Mouse (Mus musculus): ENCODE measurements around the gene Npy4r. TPM values are rescaled to one million over a fixed set of nuclear protein-coding genes. Genes with fewer than 3 reads are reported as not detected.

Gene Npy4r
- total RNA-seq (2021), result not detected

DNA sequence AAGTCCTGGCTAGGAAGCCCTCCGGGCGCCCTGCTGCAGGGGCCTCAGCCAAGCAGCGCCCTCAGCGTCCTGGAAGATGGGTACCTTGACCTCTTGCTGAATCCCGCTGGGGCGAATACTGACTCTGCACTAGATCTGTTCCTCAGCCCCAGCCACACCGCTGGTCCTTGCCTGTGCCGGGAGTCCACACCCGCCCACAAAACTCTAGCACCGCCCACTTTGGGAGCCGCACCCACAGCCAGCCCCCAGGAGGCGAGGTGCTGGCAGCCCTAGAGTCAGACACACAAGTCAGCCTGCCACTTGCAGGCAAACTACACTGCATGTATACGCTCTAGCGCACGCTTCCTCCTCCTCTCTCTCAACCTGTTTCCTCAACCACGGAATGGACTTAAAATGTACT lies at the start of gene Npy4r:
Gene Npy4r (minus strand): TSS at position 148 of the 400 bp plus-strand sequence.
- peak in 1 of 2 experiments; percentile 12 for DNase-seq (ENCODE audit: low spot score in 2 of 2)
- intact Hi-C loops (cut with DNase I), result no loop called here

DNA sequence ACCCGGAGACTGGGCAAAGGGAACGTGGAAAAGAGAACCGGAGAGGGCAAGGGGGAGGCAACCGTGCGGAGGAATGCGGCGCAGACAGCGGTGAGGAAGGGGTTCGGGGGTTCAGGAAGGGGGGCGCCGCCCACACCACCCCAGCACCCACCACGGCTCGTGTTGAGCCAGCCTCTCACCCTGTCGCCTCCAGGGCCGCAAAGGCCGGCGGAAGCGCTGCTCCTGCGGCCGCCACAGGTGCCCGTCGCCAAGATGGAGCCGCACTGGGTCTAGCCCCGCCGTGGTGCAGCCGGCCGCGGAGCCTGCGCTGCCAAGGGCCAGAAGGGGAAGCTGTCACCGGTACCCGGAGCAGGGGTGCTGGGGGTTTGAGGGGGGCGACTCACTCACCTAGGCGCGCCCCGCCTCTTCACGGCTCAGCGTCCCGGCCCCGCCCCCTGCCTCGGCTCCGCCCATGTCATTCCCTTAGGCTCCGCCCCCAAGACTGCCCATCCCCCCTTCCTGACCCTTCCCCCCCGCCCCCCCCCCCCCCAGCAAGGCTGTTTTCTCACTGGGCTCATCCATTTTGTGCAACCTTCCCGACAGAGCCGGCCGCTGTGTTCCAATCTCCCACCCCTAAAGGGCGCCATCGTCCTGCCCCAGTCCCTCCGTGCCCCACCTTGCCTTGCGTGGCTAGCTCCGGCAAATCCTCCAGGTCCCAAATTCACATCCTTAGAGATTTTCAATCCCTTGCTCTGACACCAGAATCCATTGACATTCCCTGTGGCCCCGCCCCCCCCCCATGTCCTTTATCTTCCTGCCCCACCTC lies 49.1 kb upstream of the Npy4r start, which contains the start of gene Gprin2:
Gene Gprin2 (minus strand): TSS at position 423 of the 805 bp plus-strand sequence.
- no peak for DNase-seq (ENCODE audit: low spot score in 2 of 2)
- intact Hi-C loops (cut with DNase I), result no loop called here

DNA sequence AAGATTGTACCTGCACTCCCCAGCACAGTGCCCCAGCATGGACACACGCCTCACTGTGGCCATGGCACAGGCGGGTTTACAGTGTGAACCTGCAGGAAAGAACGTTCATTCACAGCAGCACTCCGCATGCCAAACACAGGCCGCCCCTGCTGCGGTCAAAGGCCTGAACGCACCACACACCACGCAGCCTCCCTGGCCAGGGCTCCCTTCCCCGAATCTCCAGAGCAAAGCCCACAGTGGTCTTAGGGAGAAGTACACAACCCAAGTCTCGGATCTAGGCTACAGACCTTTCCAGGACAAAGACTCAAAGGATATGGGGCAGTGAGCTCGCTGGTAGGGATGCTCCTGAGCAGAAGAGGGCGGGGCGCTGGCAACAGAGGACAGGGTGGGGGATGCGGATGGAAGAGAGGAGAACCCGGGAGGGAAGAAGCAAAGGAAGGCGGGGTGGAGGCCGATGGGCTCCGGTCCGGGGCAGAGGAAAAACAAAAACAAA lies 48.5 kb upstream of the Npy4r start:
- intact Hi-C loops (cut with DNase I), result no loop called here
- DNase-seq (ENCODE audit: low spot score in 2 of 2), result peak in 1 of 2 experiments; percentile 14

DNA sequence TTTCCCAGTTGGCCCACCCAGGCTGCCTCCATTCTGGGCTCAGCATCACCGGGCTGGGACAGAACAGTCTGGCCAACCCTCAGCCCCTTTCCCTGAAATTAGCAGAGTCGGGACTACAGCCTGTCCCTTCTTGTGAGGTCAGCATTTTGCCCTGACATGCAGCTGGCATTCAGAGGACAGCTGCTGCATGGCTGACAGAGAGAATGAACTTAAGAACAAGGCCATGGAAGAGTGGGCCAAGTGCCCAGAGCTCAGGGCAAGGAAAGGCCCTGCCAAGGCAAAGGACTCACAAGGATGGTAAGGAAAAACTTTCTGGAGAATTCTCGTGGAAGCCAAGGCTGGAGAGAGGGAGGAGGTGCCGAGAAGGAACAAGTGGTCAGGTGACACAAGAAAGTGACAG lies 44.4 kb upstream of the Npy4r start:
- no peak for DNase-seq (ENCODE audit: low spot score in 2 of 2)
- intact Hi-C loops (cut with DNase I), result no loop called here

DNA sequence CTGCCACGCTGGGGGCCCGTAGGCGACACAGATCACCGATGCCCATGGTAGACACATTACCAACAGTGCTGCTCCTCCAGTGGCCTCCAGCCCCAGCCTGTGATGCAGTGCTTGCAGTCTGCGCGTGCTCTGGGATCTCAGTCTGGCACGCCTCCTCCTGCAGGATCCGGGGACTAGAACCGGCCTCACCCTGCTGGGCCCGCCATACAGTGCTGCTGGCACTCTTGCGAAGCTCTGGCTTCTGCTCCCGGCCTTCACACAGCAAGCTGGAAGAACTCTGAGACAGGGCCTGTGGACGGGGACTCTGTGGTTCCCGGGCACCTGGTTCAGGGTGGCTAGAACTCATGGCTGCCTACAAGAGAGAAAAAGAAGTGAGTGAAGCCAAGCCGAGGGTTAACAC lies 43.2 kb upstream of the Npy4r start:
- no peak for DNase-seq (ENCODE audit: low spot score in 2 of 2)
- intact Hi-C loops (cut with DNase I), result no loop called here

DNA sequence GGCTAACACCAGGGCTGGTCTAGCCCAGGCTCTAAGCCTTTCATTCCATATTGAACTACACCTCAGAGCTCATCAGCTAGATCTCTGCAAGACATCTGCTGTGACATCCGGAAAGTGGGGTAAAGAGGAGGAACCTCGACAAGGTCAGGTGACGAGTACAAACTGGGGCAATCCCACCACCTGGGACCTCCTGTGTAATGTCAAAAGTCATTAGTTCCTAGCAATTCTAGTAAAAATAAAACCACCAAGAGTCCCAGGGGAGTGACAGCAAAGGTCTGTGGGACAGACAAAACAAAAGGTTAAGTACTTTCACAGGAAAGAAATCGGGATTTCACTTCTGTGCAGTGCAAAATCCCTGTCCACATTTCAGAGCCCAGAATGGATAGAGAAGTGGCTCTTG lies 41.6 kb upstream of the Npy4r start:
- intact Hi-C loops (cut with DNase I), result no loop called here
- no peak for DNase-seq (ENCODE audit: low spot score in 2 of 2)

DNA sequence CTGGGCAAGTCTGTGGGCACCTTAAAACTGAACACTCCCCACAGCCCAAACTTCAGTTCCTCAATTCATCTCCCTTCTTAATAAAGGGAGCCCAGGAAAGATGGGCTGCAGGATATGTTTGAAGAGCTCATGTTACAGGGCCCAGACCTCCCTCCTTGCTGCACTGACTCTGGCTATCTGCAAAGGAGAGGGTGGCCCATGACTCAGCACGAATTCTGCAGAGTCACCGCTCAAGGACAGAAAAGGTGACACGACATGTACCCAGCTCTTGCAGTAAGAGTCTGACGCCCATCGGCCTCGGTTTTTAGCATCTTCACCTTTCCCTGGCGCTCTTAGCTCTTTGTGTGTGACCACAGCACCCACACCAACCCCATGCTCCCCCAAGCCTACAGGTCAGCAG lies 38.1 kb upstream of the Npy4r start:
- DNase-seq (ENCODE audit: low spot score in 2 of 2), result no peak
- intact Hi-C loops (cut with DNase I), result no loop called here

DNA sequence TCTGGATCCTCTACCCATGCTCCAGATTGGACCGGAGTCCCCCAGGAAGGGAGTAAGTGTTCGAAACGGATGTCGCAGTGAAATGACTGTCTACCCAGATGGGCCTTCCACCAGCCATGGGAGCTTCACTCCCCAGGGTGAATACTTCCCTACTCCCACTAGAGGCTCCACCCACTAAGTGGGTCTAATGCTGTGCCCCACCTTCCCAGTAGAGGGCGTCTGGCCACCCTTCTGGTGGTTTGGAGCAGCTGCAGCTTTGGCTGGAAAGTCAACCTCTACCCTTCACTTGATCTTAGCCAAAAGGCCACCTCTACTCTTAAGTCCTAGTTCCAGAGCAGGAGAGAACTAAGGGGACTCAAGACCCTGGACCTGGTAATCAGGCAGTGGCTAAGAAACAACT lies 36.3 kb upstream of the Npy4r start:
- intact Hi-C loops (cut with DNase I), result no loop called here
- no peak for DNase-seq (ENCODE audit: low spot score in 2 of 2)

DNA sequence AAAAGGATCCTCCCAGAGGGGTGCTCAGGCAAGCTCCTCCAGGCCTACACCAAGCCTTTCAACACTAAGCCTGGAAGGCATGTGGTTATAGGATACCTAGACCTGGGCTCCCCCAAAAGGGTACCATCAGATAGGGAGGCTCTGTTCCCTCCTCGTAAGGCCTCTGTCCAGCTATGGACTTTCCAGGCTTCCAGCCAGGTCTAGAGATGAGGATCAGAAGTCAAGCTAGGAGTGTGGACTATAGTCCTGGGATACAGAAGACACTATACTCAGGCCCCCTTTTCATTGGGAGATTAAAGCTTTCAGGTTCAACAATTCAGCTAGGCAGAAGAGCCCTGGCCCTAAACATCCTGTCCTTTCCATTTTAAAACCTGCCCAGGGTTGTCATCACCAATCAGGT lies 30.8 kb upstream of the Npy4r start:
- no peak for DNase-seq (ENCODE audit: low spot score in 2 of 2)

DNA sequence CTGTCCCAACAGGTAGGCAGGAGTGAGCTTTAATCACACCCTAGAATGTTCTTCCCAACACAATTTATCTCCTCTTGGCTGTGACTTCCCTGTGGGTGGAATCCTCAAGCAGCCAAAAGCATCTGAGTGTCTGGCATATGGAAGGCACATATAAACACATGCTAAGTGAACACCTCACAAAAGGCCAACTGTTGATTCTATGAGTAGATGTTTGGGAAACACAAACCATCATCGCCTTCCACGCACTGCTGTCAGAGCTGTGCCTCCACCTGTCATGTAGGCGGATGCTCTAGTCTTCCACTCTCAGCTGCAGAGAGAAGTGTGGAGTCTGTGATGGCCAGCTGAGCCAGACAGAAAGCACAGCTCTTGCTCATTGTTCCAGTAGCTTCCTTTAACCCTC lies 27.1 kb upstream of the Npy4r start:
- DNase-seq (ENCODE audit: low spot score in 2 of 2), result peak; percentile 71 to 78
- intact Hi-C loops (cut with DNase I), result no loop called here

More for the DNA sequence above, 30.8 kb upstream of the Npy4r start:
- intact Hi-C loops (cut with DNase I), result no loop called here

DNA sequence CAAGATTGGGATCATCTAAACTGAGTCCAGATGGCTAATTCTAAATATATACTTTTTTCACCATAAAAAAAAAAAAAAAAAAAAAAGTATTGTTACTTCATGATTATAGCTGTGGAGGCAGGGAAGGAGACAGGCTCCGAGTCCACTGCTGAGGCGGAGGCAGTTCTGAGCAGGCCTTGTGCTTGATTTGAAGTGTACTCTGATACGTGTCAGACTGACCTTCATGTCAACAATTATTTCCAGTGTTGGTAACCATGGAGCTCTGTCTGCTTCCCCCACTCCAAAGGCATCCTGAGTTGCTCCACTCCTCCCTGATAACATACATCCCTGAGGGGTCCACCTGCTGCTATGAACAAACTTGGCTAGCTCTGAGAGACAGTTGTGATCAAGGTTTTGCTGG lies 18.8 kb upstream of the Npy4r start:
- DNase-seq (ENCODE audit: low spot score in 2 of 2), result no peak
- intact Hi-C loops (cut with DNase I), result no loop called here

DNA sequence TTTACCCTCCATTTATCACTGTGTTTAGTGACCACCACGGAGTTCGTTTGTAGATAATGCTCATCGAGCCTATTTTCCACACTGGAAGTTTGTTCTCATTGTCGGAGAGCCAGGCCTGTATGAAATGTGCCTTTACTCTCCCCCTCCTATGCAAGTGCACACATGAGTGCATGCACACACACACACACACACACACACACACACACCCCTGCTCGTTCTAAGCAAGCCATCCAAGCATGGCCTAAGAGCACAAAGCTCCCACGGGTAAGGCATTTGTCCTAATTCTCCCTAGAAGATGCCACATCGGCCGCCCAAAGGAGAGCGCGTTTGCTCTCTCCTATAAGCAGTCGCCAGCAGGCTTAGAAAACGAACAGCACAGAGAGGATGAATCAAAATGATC lies 3.5 kb upstream of the Npy4r start:
- intact Hi-C loops (cut with DNase I), result no loop called here
- no peak for DNase-seq (ENCODE audit: low spot score in 2 of 2)

DNA sequence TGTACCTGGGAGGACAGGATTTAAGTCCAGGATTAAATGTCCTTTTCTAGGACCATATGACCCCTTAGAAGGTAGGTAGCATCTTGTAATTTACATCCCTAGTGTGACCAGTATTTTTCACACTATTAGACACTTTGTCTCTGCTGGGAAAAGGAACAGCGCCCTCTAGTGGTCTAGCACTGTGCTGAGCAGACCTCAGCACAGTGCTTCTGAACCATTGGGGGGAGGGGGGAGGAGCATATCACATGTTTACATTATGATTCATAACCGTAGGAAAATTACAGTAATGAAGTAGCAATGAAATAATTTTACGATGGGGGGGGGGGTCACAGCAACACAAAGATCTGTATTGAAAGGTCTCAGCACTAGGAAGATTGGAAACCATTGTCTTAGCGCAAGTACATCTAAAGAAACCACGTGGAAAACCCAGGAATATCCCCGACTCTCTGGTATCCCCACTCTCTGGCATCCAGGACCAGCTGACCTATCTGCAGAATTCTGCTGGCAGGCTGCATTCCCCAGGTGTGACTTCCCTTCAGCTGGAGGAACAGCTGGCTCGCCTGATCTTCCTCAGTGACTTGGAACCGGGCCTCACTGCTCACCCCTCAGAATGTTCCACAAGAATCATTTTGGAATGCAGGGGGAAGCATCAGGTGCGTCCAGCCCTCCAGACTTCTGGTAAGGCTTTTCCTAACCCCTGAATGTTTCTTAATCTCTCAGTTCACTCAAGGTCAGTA lies 2.5 kb upstream of the Npy4r start:
- intact Hi-C loops (cut with DNase I), result no loop called here
- peak in 1 of 2 experiments; percentile 10 for DNase-seq (ENCODE audit: low spot score in 2 of 2)

DNA sequence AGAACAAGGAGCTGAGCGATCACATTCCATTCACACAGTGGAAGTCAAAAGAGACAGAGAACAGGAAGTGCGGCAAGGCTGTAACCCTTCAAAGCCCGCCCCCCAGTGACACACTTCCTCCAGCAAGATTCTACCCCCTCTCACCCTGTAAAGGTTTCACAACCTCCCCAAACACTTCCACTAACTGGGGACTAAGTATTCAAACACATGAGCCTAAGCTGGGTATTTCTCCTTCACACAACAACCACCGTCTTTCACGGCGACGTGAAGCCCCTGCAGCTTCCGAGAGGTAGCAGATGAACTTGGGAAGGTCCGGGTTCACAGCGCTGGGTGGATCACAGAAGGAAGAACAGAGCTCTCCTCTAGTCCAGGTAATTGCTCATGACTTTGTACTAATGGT lies 9.4 kb downstream of the Npy4r start:
- no peak for DNase-seq (ENCODE audit: low spot score in 2 of 2)
- intact Hi-C loops (cut with DNase I), result no loop called here

DNA sequence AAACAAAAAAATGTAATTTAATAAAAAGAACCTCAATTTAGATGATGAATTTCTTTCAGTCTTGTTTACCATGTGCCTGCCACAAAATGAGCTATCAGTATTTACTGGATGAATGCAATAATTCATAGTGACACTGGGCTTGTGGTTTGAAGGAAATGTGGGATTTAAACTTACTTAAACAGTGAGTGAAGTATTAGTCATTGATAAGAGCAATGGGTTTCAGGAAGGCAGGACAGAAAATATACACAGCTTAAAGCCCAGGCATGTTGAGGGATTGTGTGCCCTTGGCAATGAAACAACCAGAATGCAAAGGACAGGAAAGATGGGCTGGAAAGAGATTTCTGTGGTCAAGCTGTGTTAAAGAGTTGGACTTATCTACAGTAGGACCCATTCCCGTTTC lies 10.0 kb downstream of the Npy4r start:
- no peak for DNase-seq (ENCODE audit: low spot score in 2 of 2)
- intact Hi-C loops (cut with DNase I), result no loop called here

DNA sequence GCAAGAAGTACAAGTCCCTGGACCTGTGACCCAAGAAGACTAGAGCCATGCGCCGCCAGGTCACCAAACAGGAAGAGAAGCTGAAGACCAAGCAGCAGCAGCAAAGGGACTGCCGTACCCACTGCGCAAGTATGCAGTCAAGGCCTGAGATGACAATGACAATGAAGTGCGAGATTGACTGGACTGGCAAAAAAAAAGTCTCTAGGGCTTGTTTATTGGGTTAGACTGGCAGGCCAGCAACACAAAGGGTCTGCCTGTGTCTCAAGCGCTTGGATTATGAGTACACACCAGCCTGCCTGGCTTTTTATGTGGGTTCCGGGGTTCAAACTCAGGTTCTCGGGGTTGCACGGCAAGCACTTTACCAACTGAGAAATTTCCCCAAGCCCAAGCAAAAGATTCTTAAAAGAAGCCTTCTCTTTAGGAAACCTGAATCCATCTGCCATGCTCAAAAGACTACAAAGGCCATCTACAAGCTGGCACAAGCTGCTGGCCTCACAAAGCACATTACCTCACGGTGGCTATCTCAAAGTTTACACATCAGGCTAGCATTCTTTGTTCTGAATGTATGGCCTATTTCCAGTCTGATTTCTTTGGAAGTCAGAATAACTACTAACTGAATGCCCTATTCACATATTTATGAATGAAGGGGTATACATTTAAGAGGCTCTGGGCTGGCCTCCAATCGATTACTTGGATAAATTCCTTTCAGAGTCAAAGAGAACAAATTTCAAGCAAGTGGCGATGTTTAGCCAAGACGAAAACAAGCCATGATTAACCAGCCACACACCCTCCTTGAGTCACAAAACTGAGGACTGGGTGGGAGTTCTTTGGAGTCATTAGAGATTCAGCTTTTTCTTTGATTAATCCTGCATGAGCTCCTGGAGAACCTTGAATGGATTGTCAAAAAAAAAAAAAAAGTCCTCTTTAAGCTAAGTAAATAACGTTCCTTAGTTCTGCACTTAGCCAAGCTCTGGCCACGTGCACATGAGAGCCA lies 12.3 kb downstream of the Npy4r start:
- intact Hi-C loops (cut with DNase I), result no loop called here
- no peak for DNase-seq (ENCODE audit: low spot score in 2 of 2)

DNA sequence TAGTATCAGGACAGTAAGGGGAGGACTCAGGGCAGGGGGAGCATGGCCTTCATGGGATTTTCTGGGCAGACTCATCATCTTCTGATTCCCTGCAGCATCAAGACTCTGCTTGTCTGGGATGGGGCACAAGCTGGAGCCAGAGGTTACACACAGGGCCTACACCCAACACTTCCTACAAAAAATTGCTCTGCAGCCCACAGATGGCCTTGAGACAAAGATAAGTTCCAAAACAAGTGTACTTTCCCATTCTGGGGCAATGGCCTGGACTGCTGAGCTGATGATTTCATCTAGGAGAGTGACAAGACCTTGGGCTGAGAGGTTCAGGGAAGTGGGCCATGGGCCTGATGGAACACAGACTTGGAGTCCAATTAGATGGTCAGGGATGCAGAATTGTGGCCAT lies 16.9 kb downstream of the Npy4r start:
- intact Hi-C loops (cut with DNase I), result no loop called here
- no peak for DNase-seq (ENCODE audit: low spot score in 2 of 2)

DNA sequence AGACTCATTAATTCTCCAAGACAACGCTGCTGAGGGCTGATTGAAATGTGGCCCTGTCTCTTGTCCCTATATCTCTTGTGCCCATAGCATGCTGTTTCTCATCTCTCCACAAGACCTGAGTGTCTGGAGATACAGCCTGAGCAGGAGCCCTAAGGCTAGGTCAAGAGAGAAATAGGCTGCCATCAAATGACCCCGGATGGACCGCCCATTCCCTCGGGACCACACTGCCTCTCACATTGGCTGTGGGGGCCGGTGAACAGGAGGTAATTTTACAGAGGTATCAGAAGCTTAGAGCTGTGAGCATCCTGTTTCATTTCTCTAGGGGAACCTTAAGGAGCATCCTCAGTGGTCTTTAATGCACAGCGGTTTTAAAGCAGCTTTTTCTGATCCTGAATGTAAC lies 21.1 kb downstream of the Npy4r start:
- intact Hi-C loops (cut with DNase I), result no loop called here
- DNase-seq (ENCODE audit: low spot score in 2 of 2), result no peak

DNA sequence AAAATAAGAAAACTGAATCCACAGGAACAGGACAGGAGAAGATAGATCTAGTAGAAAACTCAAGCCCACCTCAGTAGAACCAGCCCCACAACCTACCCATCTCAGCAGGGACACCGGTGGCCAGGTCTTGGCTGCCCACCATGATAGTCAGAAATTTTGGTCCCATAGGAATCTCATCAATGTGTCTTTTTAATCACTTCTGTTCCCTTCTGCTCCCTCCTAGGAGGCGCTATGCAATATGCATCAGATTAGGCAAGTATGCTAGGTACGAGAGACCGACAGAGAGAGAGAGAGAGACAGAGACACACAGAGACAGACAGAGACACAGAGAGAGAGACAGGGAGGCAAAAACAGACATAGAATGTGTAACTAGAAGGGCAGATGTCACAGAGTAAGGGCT lies 30.6 kb downstream of the Npy4r start:
- intact Hi-C loops (cut with DNase I), result no loop called here
- no peak for DNase-seq (ENCODE audit: low spot score in 2 of 2)

DNA sequence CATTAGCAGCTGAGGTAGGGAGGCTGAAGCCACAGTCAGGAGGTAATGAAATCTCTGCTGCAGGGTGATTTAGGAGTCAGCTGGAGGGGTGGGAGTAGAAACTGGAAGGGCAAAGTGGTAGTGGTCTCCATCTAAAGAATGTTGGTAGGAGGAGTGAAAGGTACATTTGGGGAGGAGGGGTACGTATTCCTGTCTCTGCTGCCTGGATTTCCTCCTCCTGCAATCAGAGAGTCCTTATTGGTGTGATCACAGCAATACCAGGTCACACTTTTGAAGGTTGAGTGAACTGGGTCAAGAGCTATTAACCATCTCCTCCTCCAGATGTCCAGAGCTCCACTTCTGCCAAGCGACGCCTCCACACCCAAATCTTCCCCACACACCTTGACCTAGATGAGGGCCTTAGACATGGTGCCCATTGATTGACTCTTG lies 31.4 kb downstream of the Npy4r start:
- no peak for DNase-seq (ENCODE audit: low spot score in 2 of 2)
- intact Hi-C loops (cut with DNase I), result no loop called here

Data from left cerebral cortex, postnatal 36 days (tissue).